Mouse (Mus musculus): ENCODE results near the gene Myoz1.

- TF ChIP-seq CTCF (IDR thresholded peaks at IDR 0.05; ENCODE audit: low read depth), result no peak
- TF ChIP-seq EP300 (IDR thresholded peaks at IDR 0.05; ENCODE audit: low read depth), result no peak
Measured at GRCm38 (mm10) chr14:20681742-20682141, 25.4 kb upstream of the Myoz1 start.
